Mouse (Mus musculus) embryo, embryonic 11.5 days (tissue): ENCODE data around the gene Vwa8.

Experiments used
- DNase-seq: peaks from one replicate; pipeline ENCODE4 v3.0.0-alpha.2; 2012; ENCODE audit warnings: low read depth, low spot score

Gene Vwa8

GRCm38 (mm10) chr14:79181748-79182147 is 332.9 kb downstream of the Vwa8 start:
- DNase-seq, result no peak

GRCm38 (mm10) chr14:79182801-79183200 is 333.9 kb downstream of the Vwa8 start:
- no peak for DNase-seq

- DNase-seq, result no peak
Measured at GRCm38 (mm10) chr14:79183261-79183660, 334.4 kb downstream of the Vwa8 start.

GRCm38 (mm10) chr14:79184071-79184470 is 335.2 kb downstream of the Vwa8 start:
- no peak for DNase-seq

GRCm38 (mm10) chr14:79185018-79185685 is 336.3 kb downstream of the Vwa8 start:
- no peak for DNase-seq

- no peak for DNase-seq
Measured at GRCm38 (mm10) chr14:79186976-79187375, 338.1 kb downstream of the Vwa8 start.

GRCm38 (mm10) chr14:79196711-79197110 is 347.9 kb downstream of the Vwa8 start:
- DNase-seq, result no peak

GRCm38 (mm10) chr14:79198066-79198465 is 349.2 kb downstream of the Vwa8 start:
- DNase-seq, result no peak

- no peak for DNase-seq
Measured at GRCm38 (mm10) chr14:79200133-79200891, 351.5 kb downstream of the Vwa8 start.

GRCm38 (mm10) chr14:79200892-79201285 is 352.0 kb downstream of the Vwa8 start:
- DNase-seq, result no peak

- DNase-seq, result no peak
Measured at GRCm38 (mm10) chr14:79202722-79203362, 354.0 kb downstream of the Vwa8 start.

- peak; percentile 55 for DNase-seq
Measured at GRCm38 (mm10) chr14:79203496-79204158, 354.8 kb downstream of the Vwa8 start.

GRCm38 (mm10) chr14:79204866-79205265 is 356.0 kb downstream of the Vwa8 start:
- no peak for DNase-seq

- no peak for DNase-seq
Measured at GRCm38 (mm10) chr14:79206210-79206609, 357.4 kb downstream of the Vwa8 start.

GRCm38 (mm10) chr14:79208468-79208867 is 359.6 kb downstream of the Vwa8 start:
- no peak for DNase-seq

GRCm38 (mm10) chr14:79209813-79210212 is 361.0 kb downstream of the Vwa8 start:
- DNase-seq, result no peak

- DNase-seq, result no peak
Measured at GRCm38 (mm10) chr14:79212380-79212991, 363.6 kb downstream of the Vwa8 start.

- DNase-seq, result no peak
Measured at GRCm38 (mm10) chr14:79214129-79214528, 365.3 kb downstream of the Vwa8 start.

- DNase-seq, result no peak
Measured at GRCm38 (mm10) chr14:79214660-79215249, 365.9 kb downstream of the Vwa8 start.

- no peak for DNase-seq
Measured at GRCm38 (mm10) chr14:79216366-79216765, 367.5 kb downstream of the Vwa8 start.

GRCm38 (mm10) chr14:79223431-79224036 is 374.7 kb downstream of the Vwa8 start:
- DNase-seq, result no peak
